Mouse (Mus musculus) left cerebral cortex, postnatal 10 days (tissue): ENCODE measurements around the gene Rps6kc1. TPM values are rescaled to one million over a fixed set of nuclear protein-coding genes. Genes with fewer than 3 reads are reported as not detected.

Source experiments
- DNase-seq, 2 experiments: peaks; one replicate each; pipeline ENCODE4 v3.0.0; 2021 to 2022; ENCODE audit warnings: low spot score in 2 of 2, mixed read lengths in 1 of 2; ENCODE audit errors: extremely low spot score in 1 of 2
- intact Hi-C: fragments of 180-260 bp; cut with DNase I; formaldehyde crosslinking; loops from one replicate; pipeline ENCODE4 v1.15.1; 2025
- total RNA-seq, 2 experiments: library from RNA; stranded (reverse); gene quantifications; 2 replicates each; pipeline ENCODE4 v1.2.3; 2021

Rps6kc1 gene
- total RNA-seq, 2 experiments from 2014 or later, result 68.2 to 72.6 TPM

GRCm38 (mm10) chr1:190848676-190849075 is 62.9 kb downstream of the Rps6kc1 start:
- DNase-seq, result no peak
- intact Hi-C loops, result no loop called here

GRCm38 (mm10) chr1:190846956-190847355 is 64.6 kb downstream of the Rps6kc1 start:
- intact Hi-C loops, result no loop called here
- no peak for DNase-seq

GRCm38 (mm10) chr1:190846074-190846730 is 65.4 kb downstream of the Rps6kc1 start:
- peak in 1 of 2 experiments; percentile 67 for DNase-seq
- intact Hi-C loops, result no loop called here

GRCm38 (mm10) chr1:190845419-190845818 is 66.2 kb downstream of the Rps6kc1 start:
- no peak for DNase-seq
- intact Hi-C loops, result no loop called here

GRCm38 (mm10) chr1:190844356-190844755 is 67.2 kb downstream of the Rps6kc1 start:
- intact Hi-C loops, result no loop called here
- DNase-seq, result no peak

GRCm38 (mm10) chr1:190836046-190836445 is 75.5 kb downstream of the Rps6kc1 start:
- no peak for DNase-seq
- intact Hi-C loops, result no loop called here

GRCm38 (mm10) chr1:190834201-190834907 is 77.2 kb downstream of the Rps6kc1 start:
- intact Hi-C loops, result loop anchor here (5.0 kb wide), 1 partner anchor 33 kb away; no protein-coding TSS in a partner anchor
- DNase-seq, result no peak

GRCm38 (mm10) chr1:190832965-190833630 is 78.5 kb downstream of the Rps6kc1 start:
- no peak for DNase-seq
- intact Hi-C loops, result loop anchor here (5.0 kb wide), 1 partner anchor 34 kb away; no protein-coding TSS in a partner anchor

GRCm38 (mm10) chr1:190831839-190832497 is 79.6 kb downstream of the Rps6kc1 start:
- intact Hi-C loops, result loop anchor here (5.0 kb wide), 1 partner anchor 35 kb away; no protein-coding TSS in a partner anchor

GRCm38 (mm10) chr1:190826486-190827034 is 85.0 kb downstream of the Rps6kc1 start:
- no peak for DNase-seq
- intact Hi-C loops, result no loop called here

More at GRCm38 (mm10) chr1:190831839-190832497, 79.6 kb downstream of the Rps6kc1 start:
- peak; percentile 54 to 61 for DNase-seq

- intact Hi-C loops, result no loop called here
- DNase-seq, result no peak
These were observed 87.8 kb downstream of the Rps6kc1 start for GRCm38 (mm10) chr1:190823745-190824144.

GRCm38 (mm10) chr1:190816141-190816540 is 95.4 kb downstream of the Rps6kc1 start:
- intact Hi-C loops, result no loop called here
- DNase-seq, result no peak

- DNase-seq, result no peak
- intact Hi-C loops, result no loop called here
These were observed 101.2 kb downstream of the Rps6kc1 start for GRCm38 (mm10) chr1:190810408-190810807.

GRCm38 (mm10) chr1:190808766-190809221 is 102.8 kb downstream of the Rps6kc1 start:
- intact Hi-C loops, result no loop called here
- DNase-seq, result no peak

- intact Hi-C loops, result no loop called here
- DNase-seq, result no peak
These were observed 104.8 kb downstream of the Rps6kc1 start for GRCm38 (mm10) chr1:190806817-190807216.

- intact Hi-C loops, result loop anchor here (5.0 kb wide), 1 partner anchor 751 kb away; no protein-coding TSS in a partner anchor
These were observed 112.9 kb downstream of the Rps6kc1 start for GRCm38 (mm10) chr1:190798668-190799067.

GRCm38 (mm10) chr1:190797483-190798058 is 114.0 kb downstream of the Rps6kc1 start:
- intact Hi-C loops, result loop anchor here (5.0 kb wide), 1 partner anchor 750 kb away; no protein-coding TSS in a partner anchor
- DNase-seq, result no peak

More at GRCm38 (mm10) chr1:190798668-190799067, 112.9 kb downstream of the Rps6kc1 start:
- DNase-seq, result no peak
